Mouse (Mus musculus) spleen, embryonic (tissue): ENCODE measurements at regions not wholly inside any gene's neighbourhood (a gene's known extent, or its start where the extent isn't known, plus 50 kb on each side); places are given as distances from the start of the nearest gene placed in this dataset.
"Not testable (repeated sequence)": the region's sequence is repeated elsewhere in the genome, so short reads cannot be mapped to it uniquely, and the experiment has no call there.

Source experiments
- CTCF ChIA-PET: fragments of 350-600 bp; sonication (Branson Sonifier 250); formaldehyde crosslinking; loops from one replicate; lab custom pipeline; 2022; lab: Charles Lee

GRCm38 (mm10) chr10:72298824-72299551, 355.7 kb upstream of the Zwint start:
- CTCF ChIA-PET: no interaction called here

- CTCF ChIA-PET: not testable (repeated sequence)
Observed at GRCm38 (mm10) chr10:72309045-72309444, 345.6 kb upstream of the Zwint start.

GRCm38 (mm10) chr10:72318308-72318707, 336.3 kb upstream of the Zwint start:
- CTCF ChIA-PET: no interaction called here

GRCm38 (mm10) chr10:72320307-72320706, 334.3 kb upstream of the Zwint start:
- CTCF ChIA-PET: no interaction called here

- CTCF ChIA-PET: no interaction called here
Observed at GRCm38 (mm10) chr10:72326624-72327023, 328.0 kb upstream of the Zwint start.

- CTCF ChIA-PET: no interaction called here
Observed at GRCm38 (mm10) chr10:72347253-72347652, 307.4 kb upstream of the Zwint start.

- CTCF ChIA-PET: no interaction called here
Observed at GRCm38 (mm10) chr10:72347949-72348663, 306.5 kb upstream of the Zwint start.

GRCm38 (mm10) chr10:72352810-72353209, 301.8 kb upstream of the Zwint start:
- CTCF ChIA-PET: interaction anchor here (0.6 kb wide), 1 partner anchor 45 kb away, joined by 4 read pairs; no protein-coding TSS in a partner anchor

GRCm38 (mm10) chr10:72353515-72353914, 301.1 kb upstream of the Zwint start:
- CTCF ChIA-PET: no interaction called here

- CTCF ChIA-PET: no interaction called here
Observed at GRCm38 (mm10) chr10:72383351-72383750, 271.3 kb upstream of the Zwint start.

GRCm38 (mm10) chr10:72384826-72385225, 269.8 kb upstream of the Zwint start:
- CTCF ChIA-PET: no interaction called here

GRCm38 (mm10) chr10:72391397-72391796, 263.2 kb upstream of the Zwint start:
- CTCF ChIA-PET: no interaction called here

- CTCF ChIA-PET: no interaction called here
Observed at GRCm38 (mm10) chr10:72393279-72394041, 261.2 kb upstream of the Zwint start.

- CTCF ChIA-PET: no interaction called here
Observed at GRCm38 (mm10) chr10:72394367-72394766, 260.3 kb upstream of the Zwint start.

GRCm38 (mm10) chr10:72403290-72403689, 251.4 kb upstream of the Zwint start:
- CTCF ChIA-PET: no interaction called here

GRCm38 (mm10) chr10:72410305-72410704, 244.3 kb upstream of the Zwint start:
- CTCF ChIA-PET: no interaction called here

- CTCF ChIA-PET: no interaction called here
Observed at GRCm38 (mm10) chr10:72411670-72412069, 243.0 kb upstream of the Zwint start.

GRCm38 (mm10) chr10:72454629-72455028, 200.0 kb upstream of the Zwint start:
- CTCF ChIA-PET: no interaction called here

- CTCF ChIA-PET: no interaction called here
Observed at GRCm38 (mm10) chr10:72484315-72484714, 170.3 kb upstream of the Zwint start.

- CTCF ChIA-PET: no interaction called here
Observed at GRCm38 (mm10) chr10:72532431-72532830, 122.2 kb upstream of the Zwint start.

GRCm38 (mm10) chr10:72533427-72533826, 121.2 kb upstream of the Zwint start:
- CTCF ChIA-PET: no interaction called here

- CTCF ChIA-PET: no interaction called here
Observed at GRCm38 (mm10) chr10:72533859-72534258, 120.8 kb upstream of the Zwint start.
